Mouse (Mus musculus) frontal cortex, adult 2 months (tissue): ENCODE results near the gene Itgb7. TPM values are rescaled to one million over a fixed set of nuclear protein-coding genes. Genes with fewer than 3 reads are reported as not detected.

Source experiments
- polyA plus RNA-seq: library from polyadenylated mRNA; depleted of rRNA; stranded (reverse); fragments of >200 nt; gene quantifications from 2 replicates; pipeline ENCODE4 v1.2.3, GENCODE M21; 2012; rRNA removed

Itgb7 gene
- polyA plus RNA-seq, 1 experiment, result 0.74 TPM

Other genes starting within 250 kb of the Itgb7 start
- gene Krt8, start 227.5 kb downstream of the Itgb7 start, polyA plus RNA-seq, result 1.7 and 4.5 TPM in 2 replicates
- 1.4 and 3.5 TPM in 2 replicates for gene Krt18, start 203.8 kb downstream of the Itgb7 start, polyA plus RNA-seq
- gene Eif4b, start 158.2 kb downstream of the Itgb7 start, polyA plus RNA-seq, result 108 and 115 TPM in 2 replicates
- 28.0 and 29.5 TPM in 2 replicates for gene Tns2, start 131.5 kb downstream of the Itgb7 start, polyA plus RNA-seq
- gene Spryd3, start 95.7 kb downstream of the Itgb7 start, polyA plus RNA-seq, result 127 and 136 TPM in 2 replicates
- gene Igfbp6, start 87.6 kb downstream of the Itgb7 start, polyA plus RNA-seq, result 46.3 and 51.8 TPM in 2 replicates
- gene Soat2, start 81.4 kb downstream of the Itgb7 start, polyA plus RNA-seq, result 0.16 and 0.25 TPM in 2 replicates
- 52.4 and 62.1 TPM in 2 replicates for gene Zfp740, start 28.7 kb downstream of the Itgb7 start, polyA plus RNA-seq
- gene Csad, start 27.2 kb downstream of the Itgb7 start, polyA plus RNA-seq, result 32.9 and 42.0 TPM in 2 replicates
- gene Rarg, start 25.6 kb upstream of the Itgb7 start, polyA plus RNA-seq, result 10.5 and 11.2 TPM in 2 replicates
- 0.08 and 0.15 TPM in 2 replicates for gene Gm9918, start 38.6 kb upstream of the Itgb7 start, polyA plus RNA-seq
- gene Mfsd5, start 47.5 kb upstream of the Itgb7 start, polyA plus RNA-seq, result 46.2 and 48.9 TPM in 2 replicates
- gene Espl1, start 64.3 kb upstream of the Itgb7 start, polyA plus RNA-seq, result 1.6 TPM in 2 replicates
- 485 and 514 TPM in 2 replicates for gene Pfdn5, start 94.2 kb upstream of the Itgb7 start, polyA plus RNA-seq
- gene Myg1, start 99.8 kb upstream of the Itgb7 start, polyA plus RNA-seq, result 87.9 and 91.1 TPM in 2 replicates
- gene Aaas, start 118.8 kb upstream of the Itgb7 start, polyA plus RNA-seq, result 18.1 and 18.6 TPM in 2 replicates
- gene Sp7, start 135.2 kb upstream of the Itgb7 start, polyA plus RNA-seq, result 18.4 and 22.0 TPM in 2 replicates
- gene Sp1, start 174.2 kb upstream of the Itgb7 start, polyA plus RNA-seq, result 10.3 and 11.4 TPM in 2 replicates
- 1.3 and 1.6 TPM in 2 replicates for gene Amhr2, start 213.4 kb upstream of the Itgb7 start, polyA plus RNA-seq
- gene Prr13, start 227.1 kb upstream of the Itgb7 start, polyA plus RNA-seq, result 78.3 and 83.6 TPM in 2 replicates
- gene Pcbp2, start 238.6 kb upstream of the Itgb7 start, polyA plus RNA-seq, result 538 and 576 TPM in 2 replicates